Mouse (Mus musculus): ENCODE measurements around the gene Tom1l2.

- TF ChIP-seq CTCF (conservative IDR thresholded peaks at IDR 0.05 in 1 of 2, IDR thresholded peaks at IDR 0.05 in 1 of 2; ENCODE audit: low read depth in 2 of 2, low read length in 2 of 2) (no peak), ZMIZ1 (IDR thresholded peaks at IDR 0.05; ENCODE audit: low read depth, low read length) (no peak), MAFK (IDR thresholded peaks at IDR 0.05; ENCODE audit: insufficient replicate concordance, low read length) (no peak), MAZ (IDR thresholded peaks at IDR 0.05; ENCODE audit: low read depth, low read length) (no peak)
These were observed 16.2 kb upstream of the Tom1l2 start for GRCm38 (mm10) chr11:60368909-60369308.
